Mouse (Mus musculus) hindbrain, embryonic 12.5 days (tissue): ENCODE measurements around the gene Tmprss4. TPM values are rescaled to one million over a fixed set of nuclear protein-coding genes. Genes with fewer than 3 reads are reported as not detected.

ENCODE experiments used
- ATAC-seq: fragments of 200-750 bp; cut with Nextera tagmentation; 2 replicates; pipeline ENCODE4 v1.8.0; 2017; ENCODE audit warnings: moderate TSS enrichment; ENCODE audit not compliant: low FRiP score
- H3K27ac ChIP-seq: fragments of 300-500 bp; sonication (generic); 2 replicates; pipeline ENCODE4 v1.5.1; 2016; ENCODE audit warnings: mild to moderate bottlenecking
- H3K27me3 ChIP-seq: fragments of 300-500 bp; sonication (generic); 2 replicates; pipeline ENCODE4 v1.6.1; 2016; ENCODE audit warnings: mild to moderate bottlenecking
- H3K36me3 ChIP-seq: fragments of 300-500 bp; sonication (generic); 2 replicates; pipeline ENCODE4 v1.6.1; 2016; ENCODE audit warnings: mild to moderate bottlenecking
- H3K4me1 ChIP-seq: fragments of 300-500 bp; sonication (generic); 2 replicates; pipeline ENCODE4 v1.6.1; 2016
- H3K4me2 ChIP-seq: fragments of 300-500 bp; sonication (generic); replicated peaks from 2 replicates; pipeline ENCODE4 v1.6.1; 2016; ENCODE audit warnings: mild to moderate bottlenecking
- H3K4me3 ChIP-seq: fragments of 300-500 bp; sonication (generic); 2 replicates; pipeline ENCODE4 v1.5.1; 2016; ENCODE audit warnings: mild to moderate bottlenecking
- H3K9ac ChIP-seq: fragments of 300-500 bp; sonication (generic); 2 replicates; pipeline ENCODE4 v1.6.1; 2016; ENCODE audit warnings: mild to moderate bottlenecking, moderate library complexity
- H3K9me3 ChIP-seq: fragments of 300-500 bp; sonication (generic); replicated peaks from 2 replicates; pipeline ENCODE4 v1.6.1; 2016; ENCODE audit warnings: mild to moderate bottlenecking
- WGBS: fragments of 180-500 bp; shearing (Covaris S2); methylation state at CpG from one replicate; pipeline ENCODE4 v1.1.7; 2016; 5-methylcytosine and 5-hydroxymethylcytosine counted together
- polyA plus RNA-seq: library from polyadenylated mRNA; unstranded; fragments of >200 nt; fragmentation: Nextera tagmentation; extraction: Ambion mirVana; gene quantifications from 2 replicates; pipeline ENCODE4 v1.2.1, GENCODE M21; 2016

Tmprss4 gene
- polyA plus RNA-seq, 1 experiment from 2014 or later, result 0.18 TPM

DNA sequence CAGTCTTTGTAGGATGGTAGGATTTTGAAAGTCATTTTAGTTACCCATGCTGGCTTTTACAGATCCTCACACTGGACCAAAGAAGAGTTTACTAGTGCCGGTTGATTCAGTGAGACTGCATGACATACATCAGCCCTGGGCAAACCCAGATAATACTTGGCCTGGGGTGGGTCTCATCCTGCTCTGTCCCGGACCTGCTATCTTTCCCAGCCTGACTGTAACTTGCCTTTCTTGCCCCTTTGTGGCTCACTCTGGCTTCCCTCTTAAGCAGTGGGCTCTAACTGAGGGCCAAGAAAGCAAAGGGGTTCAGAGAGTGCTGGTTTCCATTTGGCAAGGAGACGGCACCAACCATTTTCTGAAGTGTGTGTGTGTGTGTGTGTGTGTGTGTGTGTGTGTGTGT lies 15.8 kb upstream of the Tmprss4 start:
- no peaks in the 10 kb centered on the region for H3K36me3 ChIP-seq
- peaks cover 3% of the 10 kb centered on the region; the same call in 1 of the 2 replicates for H3K4me1 ChIP-seq
- 92% methylated on average over 3 of the region's 3 CpGs for WGBS
- no peak overlapping the region for H3K27ac ChIP-seq
- H3K27me3 ChIP-seq, result no peaks in the 10 kb centered on the region
- H3K4me3 ChIP-seq, result no peak overlapping the region
- H3K4me2 ChIP-seq, result no peak overlapping the region
- no peaks in the 10 kb centered on the region for H3K9me3 ChIP-seq
- no peak for ATAC-seq
- no peak overlapping the region for H3K9ac ChIP-seq

DNA sequence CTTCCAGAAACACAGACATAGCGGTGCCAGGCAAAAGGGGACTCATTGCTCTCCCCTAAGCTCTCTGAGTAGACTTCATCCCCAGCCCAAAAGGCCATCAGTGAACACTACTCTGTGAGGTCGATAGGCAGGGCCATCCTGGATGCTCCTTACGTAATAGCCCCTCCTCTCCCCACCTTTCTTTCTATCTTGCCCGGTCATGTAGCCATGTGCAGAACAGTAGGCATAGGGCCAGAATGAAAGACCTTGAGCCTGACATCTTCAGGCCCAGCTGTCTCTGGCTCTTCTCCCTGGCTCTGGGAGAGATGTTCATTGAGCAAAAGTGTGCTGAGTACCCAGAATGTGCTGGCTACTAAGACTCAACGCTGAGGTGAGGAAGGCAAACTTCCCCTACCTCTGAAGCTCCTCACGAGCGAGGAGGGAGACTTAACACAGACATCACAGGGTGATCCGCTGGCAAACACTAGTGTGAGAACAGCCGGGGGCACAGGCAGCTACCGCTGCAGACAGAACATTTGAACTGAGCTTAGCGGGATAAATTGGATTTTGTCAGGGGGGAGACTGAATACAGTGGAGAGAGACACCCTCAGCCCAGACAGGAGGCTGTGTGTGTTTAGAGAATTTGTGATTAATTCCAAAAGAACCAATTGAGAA lies 11.8 kb upstream of the Tmprss4 start:
- Histone ChIP-seq H3K9ac (no peak overlapping the region), H3K4me1 (peaks cover 3% of the 10 kb centered on the region; the same call in 1 of the 2 replicates), H3K36me3 (no peaks in the 10 kb centered on the region), H3K4me2 (no peak overlapping the region), H3K27ac (no peak overlapping the region), H3K9me3 (no peaks in the 10 kb centered on the region), H3K27me3 (no peaks in the 10 kb centered on the region), H3K4me3 (no peak overlapping the region)
- whole genome bisulfite sequencing, result 71% methylated on average over 11 of the region's 11 CpGs
- ATAC-seq, result no peak

DNA sequence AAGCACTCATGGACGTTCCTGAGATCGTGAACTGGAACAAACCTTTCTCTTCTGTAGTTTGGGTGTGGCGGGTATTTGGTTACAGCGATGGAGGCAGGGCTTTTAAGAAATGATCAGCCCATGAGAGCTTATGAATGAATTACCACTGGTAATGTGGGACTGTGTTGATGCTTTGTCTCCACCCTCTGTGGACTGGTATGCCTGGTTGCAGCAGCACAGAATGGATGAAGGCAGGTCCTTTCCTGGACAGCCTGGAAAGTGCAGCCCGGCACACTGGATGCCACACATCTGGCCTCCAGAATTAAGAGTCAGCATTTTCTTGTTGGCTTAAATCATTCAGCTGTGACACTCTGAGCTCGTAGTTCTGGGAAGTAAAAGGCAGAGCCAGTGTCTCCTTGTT lies 8.1 kb upstream of the Tmprss4 start:
- Histone ChIP-seq H3K4me2 (no peak overlapping the region), H3K27me3 (no peaks in the 10 kb centered on the region), H3K9me3 (no peaks in the 10 kb centered on the region), H3K4me1 (peaks cover 3% of the 10 kb centered on the region; the same call in 1 of the 2 replicates), H3K36me3 (no peaks in the 10 kb centered on the region), H3K9ac (no peak overlapping the region), H3K27ac (no peak overlapping the region), H3K4me3 (no peak overlapping the region)
- WGBS, result 75% methylated on average over 6 of the region's 6 CpGs
- ATAC-seq, result no peak

DNA sequence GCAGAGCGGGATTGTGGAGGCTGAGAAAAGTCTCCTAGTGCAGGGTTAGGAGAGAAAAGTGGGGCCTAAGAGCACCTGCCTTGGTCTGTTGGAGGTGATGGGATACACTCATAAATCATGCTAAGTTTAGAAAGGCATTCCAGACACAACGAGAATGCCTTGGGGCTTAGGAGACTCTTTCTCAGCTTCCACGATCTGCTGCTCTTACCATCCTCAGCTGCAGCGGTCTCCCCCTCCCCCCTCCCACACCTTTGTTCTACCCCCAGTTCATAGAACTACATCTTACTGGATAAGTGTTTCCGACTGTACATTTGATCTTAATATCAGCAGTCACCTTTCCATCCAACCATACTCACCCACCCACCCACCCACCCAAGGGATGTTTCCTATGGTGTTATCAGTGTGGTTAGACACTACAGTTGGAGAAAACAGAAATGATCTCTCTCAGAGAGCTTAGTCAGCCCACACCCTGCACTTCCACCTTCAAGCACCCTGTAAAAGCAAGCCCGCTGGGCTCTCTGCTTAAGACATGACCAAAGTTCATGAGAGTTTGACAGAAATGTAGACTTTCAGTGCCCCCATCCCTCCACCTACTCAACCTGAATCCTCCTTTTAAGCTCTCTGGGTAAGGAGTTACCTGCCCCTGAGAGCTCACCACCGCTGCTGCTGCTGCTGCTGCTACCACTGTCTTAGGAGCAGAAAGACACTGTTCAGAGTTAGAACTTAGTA lies 3.3 kb upstream of the Tmprss4 start:
- ATAC-seq, result no peak

DNA sequence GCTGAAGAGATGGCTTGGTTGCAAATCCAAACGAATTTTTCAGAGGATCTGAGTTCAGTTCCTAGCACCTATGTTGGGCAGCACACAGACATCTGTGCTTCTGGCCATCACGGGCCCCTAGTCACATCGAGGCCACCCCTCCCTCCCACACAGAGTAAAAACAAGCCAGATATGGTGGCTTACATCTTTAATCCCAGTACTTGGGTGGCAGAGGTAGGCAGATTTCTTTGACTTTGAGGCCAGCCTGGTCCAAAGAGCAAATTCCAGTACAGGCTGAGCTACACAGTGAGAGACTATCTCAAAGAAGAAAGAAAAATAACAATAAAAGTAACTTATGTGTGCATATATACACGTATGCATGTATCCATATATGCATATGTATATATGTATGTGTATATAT lies 2.2 kb upstream of the Tmprss4 start:
- 72% methylated on average over 4 of the region's 4 CpGs for WGBS
- ATAC-seq, result no peak
- no peaks in the 10 kb centered on the region for H3K36me3 ChIP-seq

More for the DNA sequence above, 3.3 kb upstream of the Tmprss4 start:
- H3K36me3 ChIP-seq, result no peaks in the 10 kb centered on the region
- WGBS, result 86% methylated on average over 7 of the region's 7 CpGs
- H3K9me3 ChIP-seq, result no peaks in the 10 kb centered on the region
- no peak overlapping the region for H3K27ac ChIP-seq
- H3K27me3 ChIP-seq, result no peaks in the 10 kb centered on the region
- no peak overlapping the region for H3K9ac ChIP-seq
- no peak overlapping the region for H3K4me2 ChIP-seq
- no peaks in the 10 kb centered on the region for H3K4me1 ChIP-seq
- no peak overlapping the region for H3K4me3 ChIP-seq

DNA sequence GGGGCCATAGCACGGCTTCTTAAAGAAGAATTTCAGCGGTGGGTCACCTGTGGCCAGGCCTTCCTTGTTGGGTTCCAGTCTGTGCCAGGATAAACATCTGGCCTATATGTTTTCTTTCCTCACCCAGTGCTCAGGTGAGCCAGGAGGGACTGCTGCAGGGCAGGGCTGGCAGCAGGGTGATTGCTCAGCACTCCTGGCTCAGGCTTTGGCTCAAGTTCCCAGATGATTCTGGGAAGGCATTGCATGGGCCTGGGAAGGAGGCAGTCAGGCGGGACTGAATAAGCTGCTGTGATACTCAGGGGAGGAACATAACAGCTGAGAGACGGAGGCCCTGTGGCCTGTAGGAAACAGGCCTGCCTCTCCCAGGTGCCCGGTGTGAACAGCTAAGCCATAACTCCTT lies 1.3 kb upstream of the Tmprss4 start:
- Histone ChIP-seq H3K27me3 (no peaks in the 10 kb centered on the region), H3K27ac (no peak overlapping the region), H3K4me3 (no peak overlapping the region), H3K9me3 (no peaks in the 10 kb centered on the region), H3K36me3 (no peaks in the 10 kb centered on the region), H3K9ac (no peak overlapping the region), H3K4me2 (no peak overlapping the region), H3K4me1 (no peaks in the 10 kb centered on the region)
- no peak for ATAC-seq
- 84% methylated on average over 5 of the region's 5 CpGs for WGBS

More for the DNA sequence above, 2.2 kb upstream of the Tmprss4 start:
- H3K4me3 ChIP-seq, result no peak overlapping the region
- H3K9me3 ChIP-seq, result no peaks in the 10 kb centered on the region
- no peaks in the 10 kb centered on the region for H3K27me3 ChIP-seq
- no peak overlapping the region for H3K9ac ChIP-seq
- no peak overlapping the region for H3K4me2 ChIP-seq
- no peak overlapping the region for H3K27ac ChIP-seq
- H3K4me1 ChIP-seq, result no peaks in the 10 kb centered on the region

DNA sequence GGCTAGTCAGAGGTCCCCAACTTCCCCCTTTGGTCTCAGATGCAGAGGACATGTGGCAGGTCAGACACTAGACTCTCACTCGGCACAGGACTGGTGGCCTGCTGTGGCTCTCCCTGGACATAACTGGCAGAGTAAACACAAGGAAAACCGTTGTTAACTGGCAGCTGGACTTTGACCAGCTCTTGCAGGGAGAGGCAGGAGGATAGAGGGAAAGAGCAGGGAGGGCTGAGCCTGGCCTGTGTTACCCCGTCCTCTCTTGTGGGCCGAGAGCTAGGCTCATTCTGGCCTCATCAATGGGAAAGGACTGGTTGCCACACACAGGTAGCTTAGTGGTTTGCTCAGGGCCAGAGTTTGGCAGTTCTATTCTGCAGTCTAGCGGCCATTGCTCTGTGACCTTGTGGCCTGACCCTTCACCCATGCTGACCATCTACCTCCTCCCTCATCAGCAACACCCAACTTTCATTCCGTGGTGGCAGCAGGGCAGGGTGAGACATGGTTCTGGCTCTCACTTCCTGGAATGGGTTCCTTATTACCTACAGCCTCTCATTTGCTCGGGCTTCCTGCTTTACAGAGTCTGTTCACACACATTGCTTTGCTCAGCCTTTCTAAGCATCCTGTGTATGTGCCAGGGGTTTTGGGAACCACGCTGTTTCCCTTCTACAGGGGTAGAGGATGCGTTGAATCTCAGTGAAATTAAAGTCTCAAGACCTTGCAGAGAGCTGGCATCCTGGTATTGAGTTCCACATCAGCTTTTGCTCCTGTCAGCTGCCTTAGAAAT lies 1.7 kb downstream of the Tmprss4 start:
- H3K27me3 ChIP-seq, result no peaks in the 10 kb centered on the region
- no peak overlapping the region for H3K9ac ChIP-seq
- H3K27ac ChIP-seq, result no peak overlapping the region
- H3K9me3 ChIP-seq, result no peaks in the 10 kb centered on the region
- no peak overlapping the region for H3K4me2 ChIP-seq
- ATAC-seq, result no peak
- H3K4me3 ChIP-seq, result no peak overlapping the region
- no peaks in the 10 kb centered on the region for H3K36me3 ChIP-seq
- H3K4me1 ChIP-seq, result no peaks in the 10 kb centered on the region
- 71% methylated on average over 9 of the region's 9 CpGs for WGBS

DNA sequence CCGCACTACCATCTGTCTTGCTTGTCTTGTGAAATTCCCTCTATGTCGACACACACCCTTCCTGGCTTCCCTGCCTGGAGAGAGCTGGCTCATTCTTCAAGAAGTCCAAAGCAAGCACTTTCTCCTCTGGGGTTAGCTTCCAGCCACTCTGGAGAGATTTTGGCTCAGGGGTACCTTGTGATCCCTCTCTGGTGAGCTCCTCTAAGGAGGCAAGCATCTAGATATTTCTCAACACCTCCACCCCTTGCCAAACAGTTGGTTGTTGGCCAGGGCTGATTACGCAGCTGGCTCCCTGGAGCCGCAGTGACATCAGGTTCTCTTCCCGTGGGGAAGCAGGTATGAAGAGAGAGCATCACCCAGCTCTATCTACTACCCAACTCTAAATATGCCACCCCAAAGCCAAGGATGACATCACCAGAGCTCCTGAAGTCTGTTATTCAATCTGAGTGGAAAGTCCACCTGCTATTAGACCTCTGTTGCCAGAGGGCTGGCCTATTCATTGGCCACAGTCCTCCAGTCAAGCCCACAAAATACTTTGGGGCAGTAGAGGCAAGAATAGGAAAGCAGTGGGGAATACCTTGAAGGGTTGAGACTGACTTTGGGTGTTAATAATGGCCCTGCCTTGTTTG lies 2.5 kb downstream of the Tmprss4 start:
- Histone ChIP-seq H3K27ac (no peak overlapping the region), H3K9me3 (no peaks in the 10 kb centered on the region), H3K4me3 (no peak overlapping the region), H3K4me2 (no peak overlapping the region), H3K4me1 (no peaks in the 10 kb centered on the region), H3K9ac (no peak overlapping the region), H3K36me3 (no peaks in the 10 kb centered on the region), H3K27me3 (no peaks in the 10 kb centered on the region)
- ATAC-seq, result no peak
- WGBS, result 90% methylated on average over 5 of the region's 5 CpGs

DNA sequence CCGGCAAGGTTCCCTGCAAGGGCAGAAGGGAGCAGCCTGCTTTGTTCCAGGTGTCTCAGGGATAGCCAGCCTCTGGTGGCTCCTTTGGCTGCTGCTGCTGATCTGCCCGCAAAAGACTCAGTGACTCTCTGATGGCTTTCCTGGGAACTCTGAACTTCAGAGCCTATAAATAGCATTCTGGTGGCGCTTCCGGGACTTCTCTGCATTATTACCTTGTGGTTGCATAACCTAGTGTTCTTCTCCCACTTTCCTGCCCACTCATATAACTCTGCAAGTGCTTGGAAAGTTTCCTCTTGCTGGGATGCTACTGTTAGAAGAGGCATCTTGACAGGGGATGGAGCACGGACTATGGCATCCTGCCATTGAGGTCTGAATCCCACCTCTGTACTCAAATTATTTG lies 6.3 kb downstream of the Tmprss4 start:
- no peak overlapping the region for H3K9ac ChIP-seq
- 94% methylated on average over 5 of the region's 5 CpGs for WGBS
- ATAC-seq, result no peak

DNA sequence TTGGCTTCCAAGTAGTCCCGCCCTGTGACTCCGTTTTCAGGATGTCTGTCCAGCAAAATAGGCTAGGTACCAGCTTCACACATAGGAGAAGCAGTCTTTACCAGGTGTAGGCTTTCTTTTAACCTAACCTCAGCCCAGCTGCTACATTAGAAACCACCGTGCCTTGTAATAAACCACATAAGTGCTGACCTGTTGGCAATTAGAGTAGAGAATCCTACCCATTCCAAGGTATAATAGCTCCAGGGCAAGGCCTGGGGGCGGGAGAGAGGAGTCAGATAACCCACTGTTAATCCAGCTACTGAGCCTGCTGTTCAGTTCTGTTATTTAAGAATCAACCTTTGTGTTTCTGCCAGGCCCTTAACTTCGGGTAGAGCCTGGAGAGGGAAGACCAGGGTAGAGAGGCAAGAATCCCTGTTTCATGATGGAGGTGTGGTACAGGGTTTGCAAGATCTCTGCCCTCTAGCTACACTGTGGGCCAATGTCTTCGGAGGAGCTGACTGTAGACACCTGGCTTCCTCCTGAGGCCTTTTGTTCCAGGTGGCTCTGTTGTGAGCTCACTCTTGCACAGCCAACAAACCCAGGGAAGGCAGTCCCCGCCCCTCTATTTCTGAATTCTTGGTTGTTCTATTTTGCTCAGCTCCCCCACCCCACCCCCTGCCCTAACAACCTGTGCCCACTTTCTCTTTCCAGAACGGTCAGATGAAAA lies 7.6 kb downstream of the Tmprss4 start:
- no peaks in the 10 kb centered on the region for H3K36me3 ChIP-seq
- no peak for ATAC-seq
- no peaks in the 10 kb centered on the region for H3K27me3 ChIP-seq
- H3K4me2 ChIP-seq, result no peak overlapping the region
- H3K9me3 ChIP-seq, result no peaks in the 10 kb centered on the region
- 78% methylated on average over 8 of the region's 8 CpGs for WGBS
- H3K9ac ChIP-seq, result no peak overlapping the region
- no peaks in the 10 kb centered on the region for H3K4me1 ChIP-seq
- H3K27ac ChIP-seq, result no peak overlapping the region
- no peak overlapping the region for H3K4me3 ChIP-seq

More for the DNA sequence above, 6.3 kb downstream of the Tmprss4 start:
- Histone ChIP-seq H3K27ac (no peak overlapping the region), H3K4me1 (no peaks in the 10 kb centered on the region), H3K27me3 (no peaks in the 10 kb centered on the region), H3K36me3 (no peaks in the 10 kb centered on the region), H3K9me3 (no peaks in the 10 kb centered on the region), H3K4me3 (no peak overlapping the region), H3K4me2 (no peak overlapping the region)

DNA sequence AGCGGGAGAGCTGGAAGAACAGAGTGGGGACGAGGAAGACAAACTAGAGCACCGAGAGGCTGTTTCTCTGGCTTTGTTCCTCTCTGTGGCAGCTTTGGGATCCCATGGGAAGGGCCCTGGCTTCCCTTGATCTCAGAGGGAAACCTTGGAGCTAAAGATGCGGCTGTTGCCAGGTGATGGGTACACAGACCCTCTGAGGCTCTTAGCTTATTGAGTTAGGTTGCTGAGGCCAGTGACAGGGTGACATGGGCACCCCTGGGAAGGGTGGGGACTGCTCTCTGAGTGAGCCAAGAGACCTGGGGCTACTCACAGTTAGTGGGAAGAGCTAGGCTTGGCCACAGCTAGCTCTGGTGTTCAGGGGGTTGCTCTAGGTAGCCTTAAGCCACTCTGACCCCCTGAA lies 8.4 kb downstream of the Tmprss4 start:
- no peaks in the 10 kb centered on the region for H3K36me3 ChIP-seq
- no peak overlapping the region for H3K4me3 ChIP-seq
- WGBS, result 80% methylated on average over 4 of the region's 4 CpGs
- no peak overlapping the region for H3K4me2 ChIP-seq
- ATAC-seq, result no peak
- no peak overlapping the region for H3K9ac ChIP-seq
- H3K9me3 ChIP-seq, result no peaks in the 10 kb centered on the region
- no peak overlapping the region for H3K27ac ChIP-seq
- no peaks in the 10 kb centered on the region for H3K4me1 ChIP-seq
- H3K27me3 ChIP-seq, result no peaks in the 10 kb centered on the region
